Mouse (Mus musculus) hindlimb bud, embryonic 11.5 days (tissue): Measurements from ENCODE around the gene Zfp385c.

ENCODE experiments used
- DNase-seq: peaks from one replicate; pipeline ENCODE4 v3.0.0-alpha.2; 2012; ENCODE audit warnings: low read depth, low spot score; ENCODE audit errors: extremely low spot score

The Zfp385c gene

DNA sequence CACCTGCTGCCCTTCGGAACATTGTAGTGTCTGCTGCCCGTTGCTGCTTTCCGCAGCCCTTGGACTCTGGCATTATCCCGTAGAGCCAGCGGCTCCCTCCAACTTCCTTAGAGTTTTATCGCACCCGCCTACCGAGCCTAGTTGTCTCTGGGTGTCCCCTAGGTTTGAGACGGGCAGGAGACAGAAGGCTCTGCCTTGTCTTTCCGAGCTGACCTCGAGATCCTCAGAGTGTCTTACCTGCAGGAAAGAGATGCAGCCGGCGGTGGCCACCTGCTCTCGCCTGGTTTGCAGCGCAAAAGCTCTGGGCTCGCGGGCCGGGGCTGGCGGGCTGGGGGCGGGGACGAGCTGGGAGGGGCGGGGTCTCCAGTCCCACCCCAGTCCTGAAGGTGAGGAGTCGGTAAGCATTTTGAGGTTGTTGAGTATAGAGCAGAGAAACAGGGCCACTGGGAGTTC is at the start of gene Zfp385c:
Gene Zfp385c, minus strand, starts transcription at position 292 of the 453 bp plus-strand sequence.
- no peak for DNase-seq

DNA sequence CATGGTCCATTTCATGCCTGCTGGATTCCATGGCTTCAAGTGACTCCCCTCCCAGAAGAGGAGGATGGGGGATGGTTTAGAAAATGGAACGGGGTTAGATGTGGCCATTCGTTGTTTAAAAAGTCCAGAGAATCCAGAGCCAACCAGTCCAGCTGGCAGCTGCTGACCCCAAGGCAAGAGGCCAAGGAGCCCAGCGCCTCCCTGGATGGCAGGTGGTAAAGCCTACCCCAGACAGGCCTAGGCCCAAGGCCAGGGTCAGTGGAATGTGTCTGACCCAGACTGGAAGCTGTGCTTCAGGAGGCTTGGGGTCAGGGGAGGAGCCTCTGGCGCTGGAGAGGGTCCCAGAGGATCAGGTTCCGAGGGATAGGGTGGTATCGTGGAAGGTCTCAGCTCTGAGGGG is 49.1 kb upstream of the Zfp385c start:
- no peak for DNase-seq

DNA sequence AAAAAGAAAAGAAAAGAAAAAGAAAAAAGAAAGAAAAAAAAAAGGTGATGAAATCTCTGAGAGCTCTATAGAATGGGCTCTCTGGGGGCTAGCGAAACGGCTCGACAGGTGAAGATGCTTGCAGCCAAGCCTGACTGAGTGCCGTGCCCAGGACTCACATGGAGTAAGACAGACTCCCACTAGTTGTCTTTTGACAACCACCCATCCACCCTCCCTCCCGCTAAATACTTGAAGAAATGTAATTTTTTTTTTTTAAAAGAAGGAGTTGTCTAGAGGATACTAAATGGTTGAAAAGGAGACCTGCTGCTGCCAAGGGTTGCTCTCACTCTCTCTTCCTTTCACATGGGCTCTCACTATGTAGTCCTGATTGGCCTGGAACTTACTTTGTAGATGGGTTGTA is 46.5 kb upstream of the Zfp385c start:
- DNase-seq: no peak

DNA sequence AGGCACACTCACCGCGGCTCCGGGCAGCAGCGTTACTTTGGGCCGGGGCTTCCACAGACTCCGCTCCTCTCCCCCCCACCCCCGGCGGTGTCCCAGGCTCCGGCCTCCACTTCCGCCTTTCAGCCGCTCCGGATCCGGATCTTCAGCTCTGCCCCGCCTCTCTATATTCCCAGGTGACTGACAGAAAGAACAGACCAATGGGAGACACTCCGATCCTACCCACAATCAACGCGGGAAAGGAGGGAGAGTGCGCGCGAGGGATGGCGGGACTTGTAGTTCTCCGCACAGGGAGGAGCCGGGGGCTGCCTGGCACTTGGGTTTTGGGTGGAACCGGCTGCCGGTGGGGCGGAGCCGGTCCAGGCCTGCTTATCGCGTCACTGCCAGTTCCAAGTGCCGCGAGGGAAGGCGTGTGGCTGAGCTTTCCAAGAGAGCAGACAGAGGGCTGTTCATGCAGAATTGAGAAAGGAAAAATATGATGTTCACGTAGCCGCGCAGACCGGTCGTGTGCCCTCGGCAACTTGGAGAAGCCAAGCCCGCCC is 45.9 kb upstream of the Zfp385c start, which contains the start of gene Rab5c:
Gene Rab5c, minus strand, starts transcription at position 150 of the 539 bp plus-strand sequence.
- DNase-seq: peak; percentile 96

DNA sequence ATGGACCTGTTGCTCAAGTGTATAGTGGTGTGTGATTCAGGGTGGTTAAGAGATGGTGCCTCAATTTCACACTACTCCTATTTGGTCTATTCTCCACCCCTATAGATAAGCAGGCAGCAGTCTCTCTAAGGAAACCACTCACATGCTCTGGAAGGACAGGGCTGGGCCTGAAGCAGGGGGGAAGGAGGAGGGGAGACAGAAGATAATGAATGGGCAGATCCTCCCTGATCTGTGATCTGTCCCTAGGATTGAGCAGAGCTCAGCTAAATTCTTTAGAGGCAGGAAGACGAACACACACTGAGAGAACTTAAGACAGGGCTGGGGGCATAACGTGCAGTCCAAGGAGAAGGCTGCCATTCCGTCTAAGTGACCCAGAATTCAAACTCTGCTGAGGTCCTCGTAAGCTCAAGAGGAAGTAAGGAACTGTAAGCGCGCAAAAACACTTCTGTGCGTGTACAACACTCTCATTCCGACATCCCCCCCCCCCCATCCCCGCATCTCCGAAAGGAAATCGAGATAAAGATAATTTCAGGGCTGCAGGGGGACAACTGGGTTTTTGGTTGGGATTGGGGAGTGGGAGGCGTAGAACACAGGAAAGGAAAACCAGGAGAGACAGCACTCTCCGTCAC is 45.0 kb upstream of the Zfp385c start:
- DNase-seq: no peak

DNA sequence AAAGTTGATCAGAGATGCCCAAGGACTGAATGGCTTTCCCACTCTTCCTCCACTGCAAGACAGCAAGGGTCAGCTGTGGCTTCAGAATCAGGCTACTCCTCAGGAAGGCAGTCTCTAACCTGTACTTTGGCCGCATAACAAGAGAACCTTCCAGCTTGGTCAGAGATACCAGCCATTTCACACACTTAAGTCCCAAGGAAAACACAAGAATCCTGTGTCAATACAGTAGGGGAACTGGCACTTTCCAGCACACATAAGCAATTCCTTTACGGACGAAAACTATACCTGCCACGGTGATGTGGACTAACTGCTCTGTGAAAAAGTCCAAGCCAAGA is 44.5 kb upstream of the Zfp385c start:
- DNase-seq: no peak

DNA sequence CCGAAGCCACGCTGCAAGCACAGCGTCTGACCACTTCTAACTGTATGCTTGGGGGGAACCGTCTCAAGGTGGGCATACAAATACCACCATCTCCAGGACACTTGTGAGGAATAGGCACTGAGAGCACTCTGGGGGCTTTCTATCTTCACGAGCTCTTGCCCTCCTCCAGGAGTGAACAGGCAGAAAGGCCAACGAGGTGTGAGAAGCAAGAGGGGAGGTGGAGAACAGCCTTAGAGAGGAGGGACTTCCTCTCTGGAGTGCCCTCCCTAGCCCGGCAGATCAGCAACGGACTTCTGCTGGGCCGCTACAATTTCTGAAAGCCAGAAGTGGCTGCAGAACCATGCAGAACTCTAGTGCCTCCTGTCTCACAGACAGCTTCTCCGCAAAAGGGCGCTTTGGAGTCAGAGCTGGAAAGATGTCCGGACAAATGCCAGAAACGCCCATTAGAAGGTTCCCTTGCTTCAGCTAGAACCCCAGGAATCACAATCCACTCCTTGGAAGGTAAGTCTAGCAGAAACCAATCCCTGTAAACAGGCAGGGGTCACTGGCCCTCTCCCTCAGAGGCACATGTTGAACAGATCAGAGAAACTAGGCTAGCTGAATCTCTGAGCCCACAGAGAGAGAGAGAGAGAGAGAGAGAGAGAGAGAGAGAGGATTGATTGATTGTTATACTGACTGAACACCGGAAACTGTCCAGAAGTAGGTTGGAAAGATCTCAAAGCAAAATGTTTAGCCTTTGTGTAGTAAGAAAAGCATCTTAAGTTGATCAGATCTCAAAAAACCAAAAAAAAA is 43.9 kb upstream of the Zfp385c start:
- no peak for DNase-seq

DNA sequence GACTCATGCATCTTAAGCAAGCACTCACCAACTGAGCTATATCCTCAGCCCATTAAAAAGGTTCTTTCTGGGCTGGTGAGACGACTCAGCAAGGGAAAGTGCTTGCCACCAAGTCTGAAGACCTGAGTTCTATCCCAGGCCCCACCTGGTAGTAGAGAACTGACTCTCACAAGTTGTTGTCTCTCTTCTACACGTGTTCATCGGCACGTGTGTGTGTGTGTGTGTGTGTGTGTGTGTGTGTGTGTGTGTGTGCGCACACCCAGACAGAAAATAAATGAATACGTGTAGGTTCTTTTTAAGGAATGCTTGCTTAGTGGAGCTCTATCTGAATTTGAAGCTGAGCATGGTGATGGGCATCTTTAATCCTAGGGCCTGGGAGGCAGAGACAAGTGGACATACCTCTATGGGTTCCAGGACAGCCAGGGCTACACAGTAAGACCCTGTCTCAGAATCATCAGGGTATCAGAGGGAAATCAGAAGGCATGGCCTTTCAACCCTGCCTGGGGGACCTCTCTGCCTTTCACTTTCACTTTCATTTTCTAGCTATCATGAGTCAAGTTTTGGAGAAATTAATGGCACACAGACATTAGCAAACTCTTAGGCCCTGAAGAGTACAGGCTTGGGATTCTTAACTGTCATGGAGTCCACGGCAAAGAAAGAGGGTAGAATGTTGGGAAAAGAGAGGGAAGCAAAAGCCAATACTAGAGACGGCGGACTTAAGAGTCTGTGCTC is 43.0 kb upstream of the Zfp385c start:
- no peak for DNase-seq

DNA sequence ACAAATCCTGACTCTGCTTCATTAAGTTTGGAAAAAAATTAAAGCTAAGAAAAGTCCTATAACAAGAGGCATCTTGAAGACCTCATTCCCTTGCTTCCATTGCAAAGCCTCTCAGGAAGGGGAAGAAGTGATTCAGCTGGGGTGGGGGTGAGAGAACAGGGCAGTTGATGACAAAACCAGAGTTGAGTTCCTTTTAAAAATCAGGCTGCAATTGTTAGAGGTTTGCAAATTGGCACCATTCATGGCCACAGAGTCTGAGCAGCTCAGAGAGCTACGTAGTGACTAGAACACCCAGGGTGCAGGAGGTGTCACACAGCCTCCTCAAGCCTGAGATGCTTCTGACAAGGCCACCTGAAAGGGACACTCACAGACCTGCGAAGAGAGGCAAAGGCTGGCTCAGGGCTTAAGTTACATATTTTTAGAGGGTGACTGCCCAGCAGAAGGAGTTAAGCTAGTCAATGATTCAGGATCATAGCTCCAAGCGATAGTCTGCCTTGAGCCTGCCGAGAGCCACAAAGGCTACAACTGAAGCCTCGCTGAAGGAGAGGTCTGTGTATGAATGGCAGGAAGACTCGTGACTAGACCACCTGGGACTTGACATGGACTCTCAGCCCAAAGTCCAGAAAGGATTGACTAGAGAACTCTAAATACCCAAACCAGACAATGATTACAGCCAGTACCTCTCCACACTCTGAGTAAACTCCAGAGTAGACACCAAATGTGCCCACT is 38.4 kb upstream of the Zfp385c start:
- DNase-seq: no peak

DNA sequence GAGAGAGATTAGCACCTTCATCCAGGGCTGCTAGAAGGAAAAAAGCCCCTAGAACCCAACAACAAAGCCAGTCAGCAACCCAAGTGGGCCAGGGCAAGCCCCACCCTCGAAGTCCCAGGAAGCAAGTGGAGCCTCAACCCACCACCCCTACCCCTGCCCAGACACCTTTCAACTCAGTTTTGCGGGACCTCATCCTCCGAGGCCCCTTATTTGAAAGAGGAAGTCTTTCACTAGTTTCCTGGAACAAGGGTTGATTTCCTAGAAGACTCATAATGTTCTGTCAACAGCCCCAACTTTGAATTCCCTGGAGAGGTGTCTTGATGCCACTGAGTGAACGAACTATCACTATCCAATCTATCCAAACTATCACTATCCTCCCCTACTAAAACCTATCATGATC is 37.7 kb upstream of the Zfp385c start:
- no peak for DNase-seq

DNA sequence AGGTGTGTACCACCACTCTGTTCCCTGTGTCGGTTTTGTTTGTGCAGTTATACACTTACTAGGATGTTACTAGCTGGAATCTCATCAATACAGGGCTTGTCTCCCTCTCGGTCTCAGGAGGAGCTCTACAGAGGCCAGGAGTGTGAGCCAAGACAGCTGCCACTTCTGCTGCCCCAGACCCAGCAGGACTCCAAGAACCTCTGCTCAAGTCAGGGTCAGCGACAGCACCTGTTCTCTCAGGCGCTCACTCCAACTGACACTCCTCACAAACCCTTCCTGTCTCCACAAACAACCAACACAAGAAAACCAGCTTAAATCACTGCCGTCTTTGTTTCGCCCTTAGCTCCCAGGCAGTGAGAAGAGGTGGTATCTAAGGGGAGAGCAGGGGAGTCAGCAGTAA is 36.3 kb upstream of the Zfp385c start:
- no peak for DNase-seq

DNA sequence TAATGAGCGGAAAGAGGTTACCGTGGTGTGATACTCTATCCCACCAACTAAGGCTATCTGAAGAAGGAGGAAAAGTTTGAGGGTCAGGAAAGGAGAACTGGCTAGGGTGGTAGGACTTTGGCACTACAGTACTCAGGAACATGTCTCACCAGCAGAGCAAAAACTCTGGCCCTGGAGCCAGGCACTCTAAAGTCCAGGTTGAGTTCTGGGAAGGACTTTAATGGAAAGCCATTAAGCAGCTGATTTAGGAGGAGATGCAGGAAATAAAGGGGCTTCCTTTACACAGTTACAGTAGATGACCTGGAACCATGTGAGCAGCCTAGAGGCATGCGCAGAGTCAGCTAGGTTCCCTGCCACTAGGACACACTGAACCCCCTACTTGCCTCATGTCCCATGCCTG is 34.9 kb upstream of the Zfp385c start:
- DNase-seq: no peak

DNA sequence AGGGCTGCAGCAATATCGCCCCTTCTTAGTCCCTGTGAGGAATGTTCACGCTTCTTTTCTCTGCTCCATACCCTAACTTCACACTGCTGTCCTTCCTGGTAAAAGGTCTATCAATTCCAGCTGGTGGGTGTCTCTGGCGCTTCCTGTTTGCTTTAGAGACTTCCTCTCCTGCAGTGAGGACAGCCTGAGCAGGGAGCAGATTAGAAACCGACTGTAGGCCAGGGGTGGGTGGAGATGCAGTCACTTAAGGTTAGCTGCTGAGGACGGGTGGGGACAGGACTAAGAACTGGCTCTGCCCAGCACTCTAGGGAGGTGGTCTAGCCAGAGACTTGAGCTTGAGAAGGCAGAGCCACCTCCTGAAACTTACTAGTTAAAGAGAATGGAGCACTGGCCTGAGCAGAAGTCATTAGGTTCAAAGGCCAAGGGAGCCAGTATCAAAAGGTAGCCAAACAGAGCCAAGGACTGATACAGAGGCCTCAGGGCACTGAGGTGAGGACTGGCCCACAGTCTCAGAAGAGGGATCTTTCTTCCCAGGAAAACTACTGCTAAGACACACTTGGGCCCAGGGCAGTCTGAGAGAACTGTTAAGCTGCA is 32.8 kb upstream of the Zfp385c start:
- no peak for DNase-seq

DNA sequence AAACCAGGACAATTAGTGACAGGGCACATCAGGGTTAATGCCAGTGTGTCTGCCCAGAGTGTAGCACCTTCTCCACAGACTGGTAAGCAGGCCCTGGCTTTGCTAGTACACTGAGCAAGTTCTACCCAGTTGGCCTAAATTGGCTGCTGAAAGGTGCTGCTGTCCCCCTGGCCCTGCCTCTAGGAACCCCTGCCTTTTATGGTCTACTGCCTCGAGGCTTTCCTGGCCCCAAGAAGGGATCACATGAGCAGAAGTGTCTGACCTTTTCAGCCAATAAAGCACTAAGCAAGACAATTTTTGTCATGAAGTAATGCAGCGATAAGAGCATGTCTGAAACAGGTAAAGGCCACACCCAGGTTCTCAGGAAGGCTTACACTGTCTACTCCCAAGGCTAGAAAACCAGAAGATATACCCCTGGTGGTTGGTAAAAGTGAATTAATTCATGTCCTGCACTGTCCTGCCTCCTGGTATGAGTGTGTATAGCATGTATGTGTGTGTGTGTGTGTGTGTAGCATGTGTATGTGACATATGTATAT is 30.3 kb upstream of the Zfp385c start:
- no peak for DNase-seq

DNA sequence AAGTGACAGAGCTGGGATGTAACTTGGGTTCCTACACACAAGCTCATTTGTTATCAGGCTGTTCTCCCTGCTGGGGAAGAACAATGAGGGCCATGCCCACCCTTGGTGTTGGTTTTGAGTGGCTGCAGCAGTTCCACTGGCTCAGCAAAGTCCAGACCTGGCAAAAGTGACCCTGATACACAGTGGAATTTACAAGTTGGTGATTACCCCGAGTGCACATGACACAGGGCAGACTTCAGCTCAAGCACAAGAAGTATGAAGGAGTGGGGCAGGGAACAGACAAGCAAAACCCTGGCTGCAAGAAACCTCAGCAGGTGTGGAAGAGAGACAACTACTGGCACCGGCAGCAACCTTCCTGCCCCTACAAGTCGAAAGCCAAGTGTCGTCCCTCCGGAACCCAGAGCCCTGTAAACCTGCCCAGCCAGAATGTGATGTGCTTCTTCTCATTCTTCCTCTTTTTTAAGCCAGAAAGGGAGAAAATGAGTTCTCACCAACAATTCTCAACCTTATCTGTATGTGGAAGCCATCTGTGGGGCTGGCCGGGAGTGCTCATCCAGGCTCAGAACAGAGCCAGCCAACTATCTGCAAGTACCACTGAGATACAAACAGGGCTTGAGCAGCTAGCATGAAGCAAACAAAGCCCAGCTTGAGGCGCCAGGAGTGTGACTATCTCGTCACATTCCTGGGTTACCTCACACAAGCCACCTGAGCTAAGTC is 29.7 kb upstream of the Zfp385c start:
- no peak for DNase-seq

DNA sequence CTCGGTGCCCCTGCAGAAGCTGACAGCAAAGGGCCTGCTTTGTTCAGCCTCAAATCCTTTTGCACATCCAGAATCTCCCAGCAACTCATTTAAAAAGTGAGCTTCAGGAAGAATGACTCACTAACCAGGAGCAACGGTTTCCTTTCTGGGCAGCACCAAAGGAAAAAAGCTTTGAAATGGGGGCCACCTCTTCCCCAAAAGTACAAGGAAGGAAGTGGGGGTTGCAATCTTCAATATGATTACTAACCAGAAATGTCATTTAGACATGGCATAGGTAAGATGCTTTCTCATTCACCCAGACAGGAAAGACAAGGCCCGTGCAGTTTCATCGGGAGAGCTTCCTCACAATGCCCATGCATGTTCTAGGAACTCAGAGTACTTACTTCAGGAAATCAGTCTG is 29.0 kb upstream of the Zfp385c start:
- no peak for DNase-seq

DNA sequence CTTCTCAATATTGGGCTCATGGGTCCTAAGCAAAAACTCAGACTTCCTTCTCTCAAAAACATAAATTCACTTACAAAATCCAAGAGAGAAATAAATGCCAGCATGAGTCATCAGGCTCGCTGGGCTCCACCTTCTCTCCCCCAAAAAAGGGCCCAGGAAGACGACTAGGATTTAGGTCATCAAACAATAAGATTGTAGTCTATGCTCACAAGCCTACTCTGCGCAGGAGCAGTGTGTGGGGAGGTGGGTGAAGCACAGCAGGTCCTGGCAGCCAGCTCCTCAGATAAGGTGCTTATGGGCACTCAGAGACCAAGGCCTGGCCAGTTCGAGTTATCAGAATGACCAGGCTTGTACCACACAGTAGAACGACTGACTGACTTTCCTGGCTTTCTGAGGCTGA is 28.1 kb upstream of the Zfp385c start:
- DNase-seq: no peak

DNA sequence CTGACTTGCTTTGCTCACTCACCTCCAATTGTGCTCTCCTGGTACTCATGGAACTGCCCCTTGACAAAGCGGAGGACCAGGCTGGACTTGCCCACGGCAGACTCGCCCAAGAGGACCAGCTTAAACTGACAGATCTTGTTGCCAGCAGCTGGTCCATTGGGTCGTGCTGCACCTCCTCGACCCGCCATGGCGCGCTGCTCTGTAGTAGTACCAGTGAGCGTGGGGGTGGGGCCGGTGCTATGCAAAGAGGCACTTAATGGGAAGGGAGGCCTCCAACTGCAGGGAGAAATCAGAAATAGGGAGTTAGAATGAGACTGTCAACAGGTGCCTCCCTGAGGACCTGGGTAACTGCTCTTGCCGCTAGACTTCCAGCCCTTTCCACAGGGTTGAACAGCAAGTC is 27.6 kb upstream of the Zfp385c start:
- no peak for DNase-seq

DNA sequence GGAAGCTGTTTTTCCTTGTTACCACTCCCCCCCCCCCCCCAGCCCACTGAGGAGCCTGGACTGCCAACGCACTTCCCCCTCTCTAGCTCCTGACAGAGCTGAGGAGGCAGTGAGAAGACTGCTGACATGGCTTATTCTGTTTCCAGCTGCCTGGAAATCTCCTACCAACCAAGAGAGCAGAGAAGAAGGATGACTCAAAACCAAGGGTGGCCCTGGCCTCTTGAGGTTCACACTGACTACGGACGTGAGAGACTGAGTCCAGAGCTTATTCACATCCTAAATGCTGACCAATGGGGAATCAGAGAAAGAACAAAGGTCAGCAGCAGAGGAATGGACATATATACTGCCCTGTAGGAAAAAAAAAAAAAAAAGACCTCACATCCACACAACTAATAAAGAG is 27.1 kb upstream of the Zfp385c start:
- DNase-seq: no peak

DNA sequence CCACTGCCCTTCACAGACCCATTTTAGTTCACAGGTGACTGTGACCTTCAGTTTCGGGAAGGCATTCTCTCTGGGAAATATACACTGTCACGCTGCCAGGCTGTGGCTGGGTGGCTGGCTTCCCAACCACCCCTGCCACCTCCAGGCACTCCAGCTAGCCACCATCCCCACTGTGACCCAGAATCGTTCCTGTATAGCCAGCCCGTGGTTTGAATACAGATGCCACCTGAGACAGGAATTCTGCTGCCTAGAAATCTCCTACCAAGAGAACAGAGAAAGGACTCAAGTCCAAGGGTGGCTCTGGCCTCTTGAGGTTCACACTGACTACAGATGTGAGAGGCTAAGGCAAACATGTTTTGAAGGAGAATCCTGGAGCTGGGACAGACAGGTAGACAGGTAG is 26.6 kb upstream of the Zfp385c start:
- DNase-seq: no peak
